Mouse (Mus musculus): Measurements from ENCODE around the gene P2ry14. TPM values are rescaled to one million over a fixed set of nuclear protein-coding genes. Genes with fewer than 3 reads are reported as not detected.

The P2ry14 gene
- total RNA-seq (2021): 1 to 10 TPM; 6.0 to 6.7 TPM

- no peak for DNase-seq
- intact Hi-C loops (cut with DNase I): no loop called here
Measured at GRCm38 (mm10) chr3:59153424-59153823, at the start of gene P2ry14. P2ry14 (minus strand) TSS chr3:59153618.

- DNase-seq: no peak
Measured at GRCm38 (mm10) chr3:59197329-59197948, 44.0 kb upstream of the P2ry14 start.

GRCm38 (mm10) chr3:59194938-59195337, 41.5 kb upstream of the P2ry14 start, which contains the start of gene Gpr87:
Gpr87 (minus strand) TSS chr3:59195104.
- intact Hi-C loops (cut with DNase I): no loop called here
- no peak for DNase-seq

More at GRCm38 (mm10) chr3:59197329-59197948, 44.0 kb upstream of the P2ry14 start:
- intact Hi-C loops (cut with DNase I): no loop called here

GRCm38 (mm10) chr3:59194099-59194498, 40.7 kb upstream of the P2ry14 start:
- no peak for DNase-seq
- intact Hi-C loops (cut with DNase I): no loop called here

- DNase-seq: no peak
- intact Hi-C loops (cut with DNase I): no loop called here
Measured at GRCm38 (mm10) chr3:59191674-59192073, 38.3 kb upstream of the P2ry14 start.

- intact Hi-C loops (cut with DNase I): no loop called here
Measured at GRCm38 (mm10) chr3:59187336-59187735, 33.9 kb upstream of the P2ry14 start.

GRCm38 (mm10) chr3:59185662-59186061, 32.2 kb upstream of the P2ry14 start:
- intact Hi-C loops (cut with DNase I): no loop called here
- DNase-seq: no peak

More at GRCm38 (mm10) chr3:59187336-59187735, 33.9 kb upstream of the P2ry14 start:
- DNase-seq: no peak

- intact Hi-C loops (cut with DNase I): no loop called here
- DNase-seq: no peak
Measured at GRCm38 (mm10) chr3:59182129-59182528, 28.7 kb upstream of the P2ry14 start.

GRCm38 (mm10) chr3:59181134-59181533, 27.7 kb upstream of the P2ry14 start:
- intact Hi-C loops (cut with DNase I): no loop called here
- no peak for DNase-seq

GRCm38 (mm10) chr3:59176871-59177270, 23.5 kb upstream of the P2ry14 start:
- DNase-seq: no peak
- intact Hi-C loops (cut with DNase I): loop anchor here (10.0 kb wide), 2 partner anchors 568 to 878 kb away; no protein-coding TSS in a partner anchor

- intact Hi-C loops (cut with DNase I): loop anchor here (2.0 to 10.0 kb wide), 3 partner anchors 34 to 880 kb away; no protein-coding TSS in a partner anchor
- DNase-seq: peak; percentile 67 to 76
Measured at GRCm38 (mm10) chr3:59175234-59175633, 21.8 kb upstream of the P2ry14 start.

- no peak for DNase-seq
- intact Hi-C loops (cut with DNase I): loop anchor here (2.0 to 10.0 kb wide), 4 partner anchors 34 to 880 kb away; no protein-coding TSS in a partner anchor
Measured at GRCm38 (mm10) chr3:59174426-59175154, 21.2 kb upstream of the P2ry14 start.

- intact Hi-C loops (cut with DNase I): loop anchor here (5.0 to 10.0 kb wide), 4 partner anchors 48 to 885 kb away; no protein-coding TSS in a partner anchor
- DNase-seq: peak; percentile 15 to 20
Measured at GRCm38 (mm10) chr3:59169921-59170627, 16.7 kb upstream of the P2ry14 start.

GRCm38 (mm10) chr3:59169215-59169614, 15.8 kb upstream of the P2ry14 start:
- DNase-seq: no peak
- intact Hi-C loops (cut with DNase I): loop anchor here (5.0 kb wide), 1 partner anchor 87 kb away; no protein-coding TSS in a partner anchor

GRCm38 (mm10) chr3:59168476-59168875, 15.1 kb upstream of the P2ry14 start:
- no peak for DNase-seq
- intact Hi-C loops (cut with DNase I): loop anchor here (5.0 kb wide), 1 partner anchor 86 kb away; no protein-coding TSS in a partner anchor

GRCm38 (mm10) chr3:59167417-59168054, 14.1 kb upstream of the P2ry14 start:
- intact Hi-C loops (cut with DNase I): loop anchor here (5.0 kb wide), 1 partner anchor 85 kb away; no protein-coding TSS in a partner anchor
- DNase-seq: no peak

GRCm38 (mm10) chr3:59160465-59160864, 7.0 kb upstream of the P2ry14 start:
- no peak for DNase-seq

GRCm38 (mm10) chr3:59157048-59157447, 3.6 kb upstream of the P2ry14 start:
- intact Hi-C loops (cut with DNase I): no loop called here

More at GRCm38 (mm10) chr3:59160465-59160864, 7.0 kb upstream of the P2ry14 start:
- intact Hi-C loops (cut with DNase I): no loop called here

GRCm38 (mm10) chr3:59155404-59155803, 2.0 kb upstream of the P2ry14 start:
- intact Hi-C loops (cut with DNase I): no loop called here
- no peak for DNase-seq

More at GRCm38 (mm10) chr3:59157048-59157447, 3.6 kb upstream of the P2ry14 start:
- DNase-seq: no peak

- no peak for DNase-seq
- intact Hi-C loops (cut with DNase I): no loop called here
Measured at GRCm38 (mm10) chr3:59154888-59155287, 1.5 kb upstream of the P2ry14 start.
